Mouse (Mus musculus): ENCODE measurements at regions not wholly inside any gene's neighbourhood (a gene's known extent, or its start where the extent isn't known, plus 50 kb on each side); places are given as distances from the start of the nearest gene placed in this dataset.

DNA sequence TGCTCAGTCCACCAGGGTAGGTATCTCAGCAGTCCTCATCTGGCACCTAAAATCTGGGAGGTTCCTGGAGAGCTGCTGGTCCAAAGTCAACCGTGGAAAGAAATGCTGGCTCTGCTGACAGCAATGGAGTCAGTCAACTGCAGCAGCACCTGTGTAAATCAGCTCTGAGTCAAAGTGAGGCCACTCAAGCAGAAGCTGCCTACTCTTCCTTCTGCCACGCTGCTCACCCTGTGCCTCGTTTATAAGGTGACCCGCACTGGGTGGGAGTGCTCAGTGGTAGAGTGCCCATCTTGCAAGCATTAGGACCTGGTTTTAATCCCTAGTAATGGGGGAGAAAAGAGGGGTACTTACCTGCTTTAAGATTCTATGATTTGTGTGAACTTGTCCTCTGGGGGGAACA is 62.2 kb downstream of the Gm19935 start:
- TF ChIP-seq EP300 (IDR thresholded peaks at IDR 0.05) (no peak), CTCF (IDR thresholded peaks at IDR 0.05) (no peak)

All from lung, postnatal 0 days (tissue).